Mouse (Mus musculus) hindbrain, embryonic 13.5 days (tissue): ENCODE measurements around the gene Gm20835. TPM values are rescaled to one million over a fixed set of nuclear protein-coding genes. Genes with fewer than 3 reads are reported as not detected.
"Not testable (repeated sequence)": the region's sequence is repeated elsewhere in the genome, so short reads cannot be mapped to it uniquely, and the experiment has no call there.

Source experiments
- ATAC-seq: fragments of 200-750 bp; cut with Nextera tagmentation; 2 replicates; pipeline ENCODE4 v1.8.0; 2017; ENCODE audit warnings: moderate TSS enrichment; ENCODE audit not compliant: low FRiP score
- H3K27ac ChIP-seq: fragments of 300-500 bp; sonication (generic); 2 replicates; pipeline ENCODE4 v1.5.1; 2015; ENCODE audit warnings: inconsistent platforms, mild to moderate bottlenecking, moderate library complexity
- H3K27me3 ChIP-seq: fragments of 300-500 bp; sonication (generic); 2 replicates; pipeline ENCODE4 v1.6.1; 2015; ENCODE audit warnings: mild to moderate bottlenecking, inconsistent platforms
- H3K36me3 ChIP-seq: fragments of 300-500 bp; sonication (generic); 2 replicates; pipeline ENCODE4 v1.6.1; 2015; ENCODE audit warnings: mild to moderate bottlenecking, inconsistent platforms
- H3K4me1 ChIP-seq: fragments of 300-500 bp; sonication (generic); replicated peaks from 2 replicates; pipeline ENCODE4 v1.6.1; 2015; ENCODE audit warnings: inconsistent platforms
- H3K4me2 ChIP-seq: fragments of 300-500 bp; sonication (generic); 2 replicates; pipeline ENCODE4 v1.6.1; 2015; ENCODE audit warnings: inconsistent platforms, mild to moderate bottlenecking, moderate library complexity
- H3K4me3 ChIP-seq: fragments of 300-500 bp; sonication (generic); 2 replicates; pipeline ENCODE4 v1.5.1; 2015; ENCODE audit warnings: mild to moderate bottlenecking, inconsistent platforms
- H3K9ac ChIP-seq: fragments of 300-500 bp; sonication (generic); 2 replicates; pipeline ENCODE4 v1.6.1; 2015; ENCODE audit warnings: mild to moderate bottlenecking, inconsistent platforms
- H3K9me3 ChIP-seq: fragments of 300-500 bp; sonication (generic); 2 replicates; pipeline ENCODE4 v1.6.1; 2016; ENCODE audit warnings: inconsistent platforms
- WGBS: fragments of 180-500 bp; shearing (Covaris S2); methylation state at CpG from one replicate; pipeline ENCODE4 v1.1.7; 2015; 5-methylcytosine and 5-hydroxymethylcytosine counted together
- polyA plus RNA-seq: library from polyadenylated mRNA; unstranded; fragments of >200 nt; fragmentation: Nextera tagmentation; extraction: Ambion mirVana; gene quantifications from 2 replicates; pipeline ENCODE4 v1.2.1, GENCODE M21; 2015

Gm20835 gene
- polyA plus RNA-seq, result not detected in 2 replicates

DNA sequence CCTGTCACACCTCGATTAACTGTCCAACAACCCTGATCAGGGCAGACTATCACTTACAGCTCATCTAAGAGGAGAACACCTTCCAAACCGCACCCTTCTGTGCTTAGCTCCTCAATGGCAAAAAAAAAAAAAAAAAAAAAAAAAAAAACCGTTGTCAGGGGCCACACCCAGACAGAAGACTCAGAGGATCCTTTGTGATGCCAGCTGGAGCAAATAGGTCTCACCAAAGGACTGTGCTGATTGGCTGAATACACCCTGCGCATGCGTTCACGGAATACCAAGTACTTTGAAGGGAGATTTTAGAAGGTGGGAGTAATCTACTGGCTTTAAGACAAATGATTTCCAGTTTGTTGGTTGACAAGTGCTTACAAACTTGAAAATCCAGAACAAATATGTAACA lies at the start of gene Gm20835:
Gene Gm20835 (minus strand): TSS at position 101 of the 400 bp plus-strand sequence.
- H3K9ac ChIP-seq, H3K4me2 ChIP-seq, H3K9me3 ChIP-seq, H3K27me3 ChIP-seq, H3K4me3 ChIP-seq, H3K36me3 ChIP-seq, H3K27ac ChIP-seq, ATAC-seq, H3K4me1 ChIP-seq: not testable (repeated sequence)
- no CpG with 5 or more reads among the region's 6 CpGs for WGBS
